Mouse (Mus musculus): ENCODE measurements at regions not wholly inside any gene's neighbourhood (a gene's known extent, or its start where the extent isn't known, plus 50 kb on each side); places are given as distances from the start of the nearest gene placed in this dataset.
"Not testable (repeated sequence)": the region's sequence is repeated elsewhere in the genome, so short reads cannot be mapped to it uniquely, and the experiment has no call there.

- no peak for DNase-seq (ENCODE audit: low read depth, low spot score)
Observed at GRCm38 (mm10) chr8:8983133-8983661, 292.9 kb upstream of the Arglu1 start.

GRCm38 (mm10) chr8:8978969-8979368, 288.6 kb upstream of the Arglu1 start:
- DNase-seq (ENCODE audit: low read depth, low spot score), result no peak

GRCm38 (mm10) chr8:8973769-8974168, 283.4 kb upstream of the Arglu1 start:
- DNase-seq (ENCODE audit: low read depth, low spot score), result no peak

- no peak for DNase-seq (ENCODE audit: low read depth, low spot score)
Observed at GRCm38 (mm10) chr8:8973334-8973733, 283.0 kb upstream of the Arglu1 start.

GRCm38 (mm10) chr8:8970776-8971175, 280.5 kb upstream of the Arglu1 start:
- DNase-seq (ENCODE audit: low read depth, low spot score), result no peak

GRCm38 (mm10) chr8:8970346-8970745, 280.0 kb upstream of the Arglu1 start:
- DNase-seq (ENCODE audit: low read depth, low spot score), result no peak

- no peak for DNase-seq (ENCODE audit: low read depth, low spot score)
Observed at GRCm38 (mm10) chr8:8969112-8969950, 279.0 kb upstream of the Arglu1 start.

GRCm38 (mm10) chr8:8966658-8967048, 276.3 kb upstream of the Arglu1 start:
- DNase-seq (ENCODE audit: low read depth, low spot score), result no peak

- no peak for DNase-seq (ENCODE audit: low read depth, low spot score)
Observed at GRCm38 (mm10) chr8:8965983-8966657, 275.8 kb upstream of the Arglu1 start.

GRCm38 (mm10) chr8:8960221-8960620, 269.9 kb upstream of the Arglu1 start:
- DNase-seq (ENCODE audit: low read depth, low spot score), result no peak

- DNase-seq (ENCODE audit: low read depth, low spot score), result no peak
Observed at GRCm38 (mm10) chr8:8959787-8960093, 269.4 kb upstream of the Arglu1 start.

GRCm38 (mm10) chr8:8959021-8959786, 268.9 kb upstream of the Arglu1 start:
- DNase-seq (ENCODE audit: low read depth, low spot score), result no peak

GRCm38 (mm10) chr8:8958140-8958539, 267.8 kb upstream of the Arglu1 start:
- DNase-seq (ENCODE audit: low read depth, low spot score), result not testable (repeated sequence)

- DNase-seq (ENCODE audit: low read depth, low spot score), result no peak
Observed at GRCm38 (mm10) chr8:8952212-8952611, 261.9 kb upstream of the Arglu1 start.

- no peak for DNase-seq (ENCODE audit: low read depth, low spot score)
Observed at GRCm38 (mm10) chr8:8951186-8951585, 260.9 kb upstream of the Arglu1 start.

- DNase-seq (ENCODE audit: low read depth, low spot score), result no peak
Observed at GRCm38 (mm10) chr8:8947516-8948161, 257.3 kb upstream of the Arglu1 start.

GRCm38 (mm10) chr8:8942991-8943390, 252.7 kb upstream of the Arglu1 start:
- no peak for DNase-seq (ENCODE audit: low read depth, low spot score)

GRCm38 (mm10) chr8:8940899-8941298, 250.6 kb upstream of the Arglu1 start:
- DNase-seq (ENCODE audit: low read depth, low spot score), result no peak

- no peak for DNase-seq (ENCODE audit: low read depth, low spot score)
Observed at GRCm38 (mm10) chr8:8938536-8938935, 248.2 kb upstream of the Arglu1 start.

- DNase-seq (ENCODE audit: low read depth, low spot score), result no peak
Observed at GRCm38 (mm10) chr8:8932466-8932865, 242.1 kb upstream of the Arglu1 start.

GRCm38 (mm10) chr8:8931746-8932145, 241.4 kb upstream of the Arglu1 start:
- DNase-seq (ENCODE audit: low read depth, low spot score), result no peak
